17 mouse cellular contexts compared by ENCODE assay signal in the genomic region with DNA sequence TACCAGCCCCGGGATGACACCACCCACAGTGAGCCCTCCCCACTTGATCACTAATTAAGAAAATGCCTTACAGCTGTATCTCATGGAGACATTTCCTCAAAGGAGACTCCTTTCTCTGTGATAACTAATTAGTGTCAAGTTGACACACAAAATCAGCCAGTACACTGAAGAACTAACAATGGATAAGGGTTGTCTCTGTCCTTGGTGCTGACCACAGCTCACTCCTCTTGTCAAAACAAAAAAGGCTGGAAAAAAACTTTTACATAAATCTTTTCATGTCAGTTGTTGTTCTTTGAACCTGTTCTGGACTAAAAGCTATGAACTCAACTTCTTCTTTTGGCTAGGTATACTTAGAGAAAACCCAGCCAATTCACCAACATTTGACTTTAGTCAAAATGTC.
A peak's percentile ranks its signal among the peaks of the same experiment; 100 is the strongest.
DNase-seq lines count a peak whose midpoint lies in the region; ATAC-seq and TF ChIP-seq lines count a peak whose summit lies in the region.
"Had no signal": no experiment of that assay in that cellular context is flagged by ENCODE, and none has a peak within 500 bp of the region (broad histone marks: within the 10 kb centered on the region; RNA-seq: fewer than 3 reads in every experiment).

No protein-coding gene starts in this region.

- TF ChIP-seq CTCF in kidney, adult 2 months (conservative IDR thresholded peaks at IDR 0.05; ENCODE audit: insufficient read depth, insufficient read length, low read depth, low read length) = no peak
- TF ChIP-seq CTCF in MEL (IDR thresholded peaks at IDR 0.05 in 2 of 3, conservative IDR thresholded peaks at IDR 0.05 in 1 of 3; ENCODE audit: control insufficient read depth in 1 of 3, insufficient read depth in 1 of 3, low read depth in 2 of 3, low read length in 3 of 3, poor library complexity in 1 of 3, severe bottlenecking in 1 of 3) = no peak

- H3K27ac ChIP-seq in kidney, adult 2 months (ENCODE audit: insufficient read depth, low read depth, low read length) = no peak overlapping the region
- H3K27ac ChIP-seq in MEL (ENCODE audit: control insufficient read depth, low read depth, low read length) = no peak overlapping the region
- H3K27ac ChIP-seq in limb, embryonic 14.5 days (replicated peaks; ENCODE audit: low read depth, low read length) = no peak overlapping the region
- H3K27ac ChIP-seq: heart, embryonic 15.5 days; hindbrain, embryonic 15.5 days; limb, embryonic 15.5 days had no signal

- H3K9me3 ChIP-seq in MEL (replicated peaks; ENCODE audit: insufficient read depth, low read length) = no peaks in the 10 kb centered on the region
- no peaks in the 10 kb centered on the region for H3K9me3 ChIP-seq in limb, embryonic 14.5 days (ENCODE audit: control insufficient read depth, low read length)
- H3K9me3 ChIP-seq: heart, embryonic 15.5 days; hindbrain, embryonic 15.5 days; limb, embryonic 15.5 days had no signal

- TF ChIP-seq EP300 in MEL (IDR thresholded peaks at IDR 0.05; ENCODE audit: low read depth in 1 of 2, low read length in 2 of 2) = no peak

- H3K4me1 ChIP-seq in kidney, adult 2 months (ENCODE audit: control insufficient read depth, insufficient read depth, low read length) = no peaks in the 10 kb centered on the region
- no peaks in the 10 kb centered on the region for H3K4me1 ChIP-seq in MEL (ENCODE audit: control insufficient read depth in 1 of 2, insufficient read depth in 2 of 2, low read length in 2 of 2)
- H3K4me1 ChIP-seq in limb, embryonic 14.5 days (ENCODE audit: control insufficient read depth, insufficient read depth, low read length) = no peaks in the 10 kb centered on the region
- H3K4me1 ChIP-seq: heart, embryonic 15.5 days; hindbrain, embryonic 15.5 days; limb, embryonic 15.5 days had no signal

- no peak overlapping the region for H3K9ac ChIP-seq in MEL (ENCODE audit: control insufficient read depth, low read depth, low read length, poor library complexity, severe bottlenecking)
- no peak overlapping the region for H3K9ac ChIP-seq in limb, embryonic 14.5 days (ENCODE audit: low read depth, low read length, severe bottlenecking)
- H3K9ac ChIP-seq: forebrain, postnatal 0 days; heart, embryonic 15.5 days; hindbrain, embryonic 15.5 days; limb, embryonic 15.5 days had no signal

- no peaks in the 10 kb centered on the region for H3K27me3 ChIP-seq in kidney, adult 2 months (replicated peaks; ENCODE audit: control insufficient read depth, insufficient read depth, low read length)
- H3K27me3 ChIP-seq in MEL (ENCODE audit: control insufficient read depth in 1 of 2, insufficient read depth in 2 of 2, low read length in 2 of 2) = no peaks in the 10 kb centered on the region
- no peaks in the 10 kb centered on the region for H3K27me3 ChIP-seq in limb, embryonic 14.5 days (ENCODE audit: control insufficient read depth, insufficient read depth, low read length)
- H3K27me3 ChIP-seq: heart, embryonic 15.5 days; hindbrain, embryonic 15.5 days; limb, embryonic 15.5 days had no signal

- H3K4me2 ChIP-seq in limb, embryonic 14.5 days (replicated peaks; ENCODE audit: low read depth, low read length, severe bottlenecking) = no peak overlapping the region
- H3K4me2 ChIP-seq: heart, embryonic 15.5 days; hindbrain, embryonic 15.5 days; limb, embryonic 15.5 days had no signal

- no peak for TF ChIP-seq POLR2A in kidney, adult 2 months (IDR thresholded peaks at IDR 0.05; ENCODE audit: low read depth, low read length)
- no peak for TF ChIP-seq POLR2A in MEL (IDR thresholded peaks at IDR 0.05; ENCODE audit: control insufficient read depth in 1 of 2, insufficient read depth in 1 of 2, low read depth in 1 of 2, low read length in 2 of 2, poor library complexity in 1 of 2)
- no peak for TF ChIP-seq POLR2A in limb, embryonic 14.5 days (IDR thresholded peaks at IDR 0.05; ENCODE audit: borderline replicate concordance, extremely low read depth, insufficient read depth, insufficient read length)

- H3K4me3 ChIP-seq in kidney, adult 2 months (ENCODE audit: insufficient read depth, low read depth, low read length) = no peak overlapping the region
- no peak overlapping the region for H3K4me3 ChIP-seq in MEL (ENCODE audit: control insufficient read depth in 1 of 2, insufficient read depth in 1 of 2, low read depth in 2 of 2, low read length in 2 of 2)
- H3K4me3 ChIP-seq in limb, embryonic 14.5 days (replicated peaks; ENCODE audit: low read length) = no peak overlapping the region
- H3K4me3 ChIP-seq: heart, embryonic 15.5 days; hindbrain, embryonic 15.5 days; limb, embryonic 15.5 days had no signal

- H3K36me3 ChIP-seq in kidney, adult 2 months (ENCODE audit: control insufficient read depth, insufficient read depth, low read length) = no peaks in the 10 kb centered on the region
- no peaks in the 10 kb centered on the region for H3K36me3 ChIP-seq in MEL (ENCODE audit: control insufficient read depth in 1 of 2, insufficient read depth in 2 of 2, low read length in 2 of 2)
- H3K36me3 ChIP-seq in limb, embryonic 14.5 days (ENCODE audit: control insufficient read depth, insufficient read depth, low read length) = no peaks in the 10 kb centered on the region
- H3K36me3 ChIP-seq: heart, embryonic 15.5 days; hindbrain, embryonic 15.5 days; limb, embryonic 15.5 days had no signal

- 55% methylated on average over 1 of the region's 1 CpGs for WGBS in kidney, adult 2 months
- WGBS in limb, embryonic 14.5 days = 67% methylated on average over 1 of the region's 1 CpGs

- TF ChIP-seq RAD21 in MEL (IDR thresholded peaks at IDR 0.05; ENCODE audit: low read depth, low read length) = no peak

- H3K79me2 ChIP-seq in MEL (ENCODE audit: control insufficient read depth, insufficient read depth, low read length, poor library complexity) = no peaks in the 10 kb centered on the region

- DNase-seq in kidney, postnatal 14 days = peak; percentile 10
- no peak for DNase-seq in kidney, adult 2 months
- DNase-seq in MEL (ENCODE audit: low read depth, low spot score) = peak; percentile 33
- DNase-seq in embryo, embryonic 10.5 days (ENCODE audit: low spot score) = peak; percentile 67
- DNase-seq in limb, embryonic 14.5 days (ENCODE audit: low spot score) = peak; percentile 79
- no peak for DNase-seq in spleen, postnatal 14 days (ENCODE audit: low spot score in 2 of 2)
- no peak for DNase-seq in cerebellum, adult 9-11 months
- DNase-seq in left cerebral cortex, adult 18-20 months (ENCODE audit: low spot score in 2 of 2) = no peak
- DNase-seq: adrenal gland, postnatal 25 days; cerebellum, postnatal 14 days; forebrain, postnatal 0 days; lung, adult 18-20 months; right cerebral cortex, adult 18-20 months; spleen, adult 18-20 months had no signal

- ATAC-seq in limb, embryonic 14.5 days (ENCODE audit: low FRiP score, low read depth) = no peak
- ATAC-seq: forebrain, postnatal 0 days had no signal

TF ChIP-seq in MEL, 35 proteins besides CTCF, POLR2A, EP300 and RAD21:
- TF ChIP-seq MXI1 (IDR thresholded peaks at IDR 0.05; ENCODE audit: low read depth, low read length) (no peak), NELFE (IDR thresholded peaks at IDR 0.05; ENCODE audit: low read depth, low read length) (no peak), USF2 (IDR thresholded peaks at IDR 0.05; ENCODE audit: borderline replicate concordance in 1 of 2, insufficient read depth in 1 of 2, low read depth in 1 of 2, low read length in 2 of 2) (no peak), GABPA (IDR thresholded peaks at IDR 0.05; ENCODE audit: low read depth, low read length) (no peak), TBP (IDR thresholded peaks at IDR 0.05; ENCODE audit: low read depth, low read length) (no peak), E2F4 (IDR thresholded peaks at IDR 0.05; ENCODE audit: borderline replicate concordance, low read depth, low read length) (no peak), HCFC1 (IDR thresholded peaks at IDR 0.05; ENCODE audit: low read depth, low read length) (no peak), ZKSCAN1 (IDR thresholded peaks at IDR 0.05; ENCODE audit: low read depth, low read length) (no peak), ZC3H11A (IDR thresholded peaks at IDR 0.05; ENCODE audit: low read depth, low read length) (no peak), RCOR1 (IDR thresholded peaks at IDR 0.05; ENCODE audit: low read depth, low read length) (no peak), MAZ (IDR thresholded peaks at IDR 0.05; ENCODE audit: low read depth, low read length) (no peak), MEF2A (IDR thresholded peaks at IDR 0.05; ENCODE audit: extremely low read depth, insufficient replicate concordance, low read depth, low read length, poor library complexity, severe bottlenecking) (no peak), POLR2AphosphoS5 (IDR thresholded peaks at IDR 0.05; ENCODE audit: borderline replicate concordance, low read depth, low read length) (no peak), SMC3 (IDR thresholded peaks at IDR 0.05; ENCODE audit: low read depth, low read length) (no peak)

Comparison
In these comparisons a context has a peak if more than half of its experiments do, and no peak if none do; other contexts are left out.
1. DNase-seq: peak in kidney, postnatal 14 days (single experiment), MEL (single experiment), embryo, embryonic 10.5 days (single experiment) and limb, embryonic 14.5 days (single experiment); none in kidney, adult 2 months (single experiment), spleen, postnatal 14 days (0 of 2), cerebellum, adult 9-11 months (single experiment) and left cerebral cortex, adult 18-20 months (0 of 2).